In the genomic region with DNA sequence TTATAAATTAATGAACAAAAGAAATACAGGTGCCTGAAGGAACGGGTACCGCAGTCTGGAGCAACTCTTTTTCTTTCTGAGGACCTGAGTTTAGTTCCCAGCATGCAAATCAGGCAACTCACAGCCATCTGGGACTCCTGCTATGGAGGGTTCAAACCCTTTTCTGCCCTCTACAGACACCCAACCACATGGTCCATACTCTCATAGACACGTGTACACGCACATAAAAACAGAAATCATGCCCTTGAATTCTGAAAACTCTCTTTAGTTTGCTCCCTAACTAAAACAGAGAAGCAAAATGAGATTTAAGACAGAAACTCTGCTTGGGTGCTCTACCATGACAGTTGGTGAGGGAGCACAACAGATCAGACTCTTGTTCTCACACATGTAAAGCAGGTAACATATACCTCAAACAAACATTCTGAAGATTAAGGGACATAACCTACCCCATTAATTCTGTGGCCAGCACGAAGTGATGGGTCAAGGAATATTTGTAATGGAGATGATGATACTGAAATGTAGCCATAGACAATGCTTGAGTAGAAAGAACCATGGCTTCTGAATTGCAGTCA, we compare ENCODE assay signal across 18 mouse cellular contexts.
"Had no signal": no experiment of that assay in that cellular context is flagged by ENCODE, and none has a peak within 500 bp of the region (broad histone marks: within the 10 kb centered on the region; RNA-seq: fewer than 3 reads in every experiment).

No protein-coding gene starts in this region.

- ATAC-seq: liver, postnatal 0 days; lung, postnatal 0 days; midbrain, embryonic 16.5 days had no signal

- H3K9me3 ChIP-seq: lung, embryonic 15.5 days; megakaryocyte, embryonic 14.5 days; midbrain, embryonic 12.5 days; neural tube, embryonic 12.5 days; stomach, embryonic 15.5 days had no signal

- H3K27ac ChIP-seq: lung, embryonic 15.5 days; macrophage; midbrain, embryonic 12.5 days; neural tube, embryonic 12.5 days; stomach, embryonic 15.5 days; stomach, postnatal 0 days had no signal

- H3K9ac ChIP-seq: liver, postnatal 0 days; lung, embryonic 15.5 days; midbrain, embryonic 12.5 days; neural tube, embryonic 12.5 days; stomach, embryonic 15.5 days had no signal

- H3K4me2 ChIP-seq: lung, embryonic 15.5 days; midbrain, embryonic 12.5 days; neural tube, embryonic 12.5 days; stomach, embryonic 15.5 days had no signal

- DNase-seq: liver, postnatal 0 days; lung, adult 2 months; lung, postnatal 14 days; lung, postnatal 36 days; midbrain, embryonic 14.5 days; right cerebral cortex, postnatal 14 days; thymus, adult 2 months; thymus, postnatal 25 days; thymus, postnatal 4 days had no signal

- H3K4me1 ChIP-seq: lung, embryonic 15.5 days; megakaryocyte, embryonic 14.5 days; midbrain, embryonic 12.5 days; neural tube, embryonic 12.5 days; stomach, embryonic 15.5 days had no signal

- H3K27me3 ChIP-seq: lung, embryonic 15.5 days; megakaryocyte, embryonic 14.5 days; midbrain, embryonic 12.5 days; neural tube, embryonic 12.5 days; stomach, embryonic 15.5 days had no signal

- H3K36me3 ChIP-seq: lung, embryonic 15.5 days; midbrain, embryonic 12.5 days; neural tube, embryonic 12.5 days; stomach, embryonic 15.5 days had no signal

- H3K4me3 ChIP-seq: lung, embryonic 15.5 days; megakaryocyte, embryonic 14.5 days; midbrain, embryonic 12.5 days; neural tube, embryonic 12.5 days; stomach, embryonic 15.5 days had no signal
